Mouse (Mus musculus) CD4-positive, CD25-positive, alpha-beta regulatory T cell, adult 4 months (primary cell): Measurements from ENCODE around the gene Neil1. TPM values are rescaled to one million over a fixed set of nuclear protein-coding genes. Genes with fewer than 3 reads are reported as not detected.

Source experiments
- ATAC-seq: one replicate; pipeline ENCODE4 v1.8.0; 2017
- polyA plus RNA-seq, 2 experiments: library from polyadenylated mRNA; unstranded; fragments of 100-300 nt; shearing (Covaris generic); gene quantifications; one replicate each; pipeline ENCODE4 v1.2.1; 2017

Gene Neil1
- polyA plus RNA-seq, 2 experiments from 2014 or later, result 23.4 to 43.1 TPM

DNA sequence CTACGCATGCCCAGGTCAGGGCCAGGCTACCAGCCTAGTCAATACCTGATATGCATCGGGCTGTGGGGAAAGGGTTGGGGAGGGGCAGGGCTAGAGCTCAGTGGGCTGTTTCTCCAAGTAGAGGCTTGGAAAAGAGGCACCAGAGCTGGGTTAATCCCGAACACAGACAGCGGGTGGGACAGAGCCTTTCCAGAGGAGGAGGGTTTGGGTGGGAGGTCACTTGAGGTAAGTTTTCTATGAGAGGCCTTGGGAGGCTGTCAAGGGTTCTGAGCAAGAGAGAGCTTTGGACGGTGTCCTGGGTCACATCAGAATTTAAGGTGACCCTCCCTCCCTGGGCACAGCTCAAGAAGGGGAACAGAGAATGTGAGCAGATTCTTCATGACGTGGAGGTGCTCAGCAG, 9.6 kb downstream of the Neil1 start:
- no peak for ATAC-seq

DNA sequence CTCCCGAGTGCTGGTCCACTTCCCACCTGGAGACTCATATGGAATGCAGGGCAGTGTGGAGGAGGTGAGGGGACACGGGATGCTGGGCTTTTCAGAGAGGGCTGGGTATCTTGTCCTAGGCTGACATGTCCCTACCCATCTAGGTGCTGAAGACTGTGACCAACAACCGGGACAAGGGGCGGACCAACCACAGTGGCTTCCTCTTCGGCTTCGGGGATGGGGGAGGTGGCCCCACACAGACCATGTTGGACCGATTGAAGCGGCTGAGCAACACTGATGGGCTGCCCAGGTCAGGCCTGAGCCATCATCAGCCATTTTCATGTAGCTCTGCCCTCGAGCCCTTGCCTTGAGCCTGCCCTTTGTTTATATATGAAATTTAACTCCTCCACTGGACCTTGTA, 10.3 kb downstream of the Neil1 start:
- no peak for ATAC-seq

DNA sequence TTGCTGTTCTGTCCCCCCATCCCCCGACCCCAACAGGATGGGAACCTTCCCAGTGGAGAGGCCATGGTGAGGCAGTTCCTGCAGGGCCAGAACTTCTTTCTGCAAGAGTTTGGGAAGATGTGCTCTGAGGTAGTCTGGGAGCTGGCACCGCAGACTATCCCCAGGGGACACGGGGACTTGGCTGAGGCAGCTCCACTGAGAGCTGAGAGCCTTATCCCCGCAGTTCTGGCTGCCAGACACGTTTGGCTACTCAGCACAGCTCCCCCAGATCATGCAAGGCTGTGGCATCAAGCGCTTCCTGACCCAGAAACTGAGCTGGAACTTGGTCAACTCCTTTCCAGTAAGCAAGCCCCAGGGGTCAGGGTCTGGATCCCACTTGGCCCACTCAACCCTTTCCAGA, 10.9 kb downstream of the Neil1 start:
- ATAC-seq, result no peak

DNA sequence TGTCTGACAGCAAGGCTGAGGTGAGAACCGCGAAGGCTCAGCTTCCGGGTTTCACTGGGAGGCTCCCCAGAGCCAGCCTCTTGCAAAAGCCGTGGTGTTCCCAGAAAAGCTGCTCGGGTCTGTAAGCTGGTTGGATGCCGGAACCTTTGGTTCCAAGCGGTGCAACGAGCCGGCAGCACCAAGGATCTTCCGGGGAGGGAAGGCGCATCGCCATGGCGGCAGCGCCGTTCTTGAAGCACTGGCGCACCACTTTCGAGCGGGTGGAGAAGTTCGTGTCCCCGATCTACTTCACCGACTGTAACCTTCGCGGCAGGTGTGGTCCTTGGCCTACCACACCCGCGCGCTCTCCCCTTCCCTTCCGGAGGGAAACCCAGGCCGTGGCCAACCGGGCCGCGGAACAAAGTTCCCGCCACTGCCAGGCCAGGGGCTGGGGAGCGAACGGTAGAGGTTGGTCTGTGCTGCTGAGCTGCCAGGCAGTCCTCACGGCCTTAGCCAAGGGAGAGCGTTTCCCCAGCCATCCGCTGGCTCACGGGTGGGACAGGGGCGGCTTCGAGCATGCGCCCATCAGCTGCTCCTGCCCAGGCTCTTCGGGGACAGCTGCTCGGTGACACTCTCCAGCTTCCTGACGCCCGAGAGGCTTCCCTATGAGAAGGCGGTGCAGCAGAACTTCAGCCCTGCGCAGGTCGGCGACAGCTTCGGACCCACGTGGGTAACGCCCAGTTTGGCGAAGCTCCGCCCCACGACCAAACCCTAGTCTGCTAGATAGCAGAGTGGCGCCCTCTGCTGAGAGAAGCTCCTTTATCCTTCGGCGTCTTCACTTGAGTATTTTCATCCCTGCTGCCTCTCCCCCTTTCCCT, 17.3 kb downstream of the Neil1 start, which contains the start of gene Man2c1:
Man2c1 (plus strand) TSS at position 114 of the 857 bp plus-strand sequence.
- peak; percentile 86 for ATAC-seq

DNA sequence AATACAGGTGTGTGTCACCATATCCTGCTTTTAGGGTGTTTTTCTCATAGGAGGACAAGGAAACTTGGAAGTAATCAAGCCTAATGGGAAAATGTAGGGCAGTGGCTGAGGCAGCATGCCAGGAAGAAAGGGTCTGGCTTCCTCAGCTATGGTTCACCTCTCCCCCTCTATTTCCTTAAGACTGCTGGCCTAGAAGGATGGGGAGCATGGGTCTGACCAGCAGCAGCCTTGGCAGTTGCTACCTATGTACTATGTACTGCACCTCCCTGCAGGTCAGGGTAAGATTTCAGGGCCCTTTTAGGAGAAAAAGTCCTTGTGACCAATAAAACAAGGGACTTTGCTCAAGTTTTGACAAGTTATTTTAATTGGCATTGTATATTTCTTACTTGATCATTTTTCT, 18.5 kb downstream of the Neil1 start:
- ATAC-seq, result no peak

DNA sequence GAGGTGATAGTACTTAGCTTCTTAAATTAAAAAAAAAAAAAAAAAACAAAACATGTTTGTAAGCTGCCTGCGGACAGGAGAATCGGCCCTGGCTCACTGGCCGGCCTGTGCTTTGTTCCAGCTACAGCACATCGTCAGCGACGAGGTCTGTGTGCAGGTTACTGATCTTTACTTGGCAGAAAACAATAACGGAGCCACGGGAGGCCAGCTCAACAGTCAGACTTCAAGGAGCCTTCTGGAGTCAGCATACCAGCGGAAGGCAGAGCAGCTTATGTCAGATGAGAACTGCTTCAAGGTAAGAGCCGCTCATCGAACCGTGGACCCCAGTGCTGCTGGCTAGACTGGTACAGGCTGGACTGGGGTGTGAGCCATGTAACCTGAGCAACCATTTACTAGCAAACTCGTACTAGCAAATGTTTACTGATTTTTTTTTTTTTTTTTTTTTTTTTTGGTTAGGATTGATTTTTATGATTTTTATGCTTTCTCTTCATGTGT, 30.8 kb downstream of the Neil1 start:
- no peak for ATAC-seq

Other genes starting within 250 kb of the Neil1 start
- 1 to 10 TPM; 3.6 to 4.9 TPM for gene Snx33, start 219.9 kb downstream of the Neil1 start, polyA plus RNA-seq
- 10 to 100 TPM; 42.6 to 57.1 TPM for gene Imp3, start 210.8 kb downstream of the Neil1 start, polyA plus RNA-seq
- 10 to 100 TPM; 22.1 to 23.8 TPM for gene Snupn, start 197.4 kb downstream of the Neil1 start, polyA plus RNA-seq
- gene Ptpn9, start 153.4 kb downstream of the Neil1 start, polyA plus RNA-seq, result 1 to 10 TPM; 3.4 to 5.0 TPM
- gene Sin3a, start 76.3 kb downstream of the Neil1 start, polyA plus RNA-seq, result 10 to 100 TPM; 44.7 to 47.9 TPM
- 100 to 1,000 TPM in 1 of 2 experiments, 10 to 100 TPM in 1; 41.1 to 119 TPM for gene Man2c1, start 17.6 kb downstream of the Neil1 start, polyA plus RNA-seq
- gene Commd4, start 10.0 kb upstream of the Neil1 start, polyA plus RNA-seq, result 100 to 1,000 TPM; 295 to 389 TPM
- not detected for gene Trcg1, start 88.3 kb upstream of the Neil1 start, polyA plus RNA-seq
- gene 1700017B05Rik, start 114.3 kb upstream of the Neil1 start, polyA plus RNA-seq, result 10 to 100 TPM; 15.1 to 22.6 TPM